Mouse (Mus musculus) limb, embryonic 14.5 days (tissue): ENCODE measurements at regions not wholly inside any gene's neighbourhood (a gene's known extent, or its start where the extent isn't known, plus 50 kb on each side); places are given as distances from the start of the nearest gene placed in this dataset.

ENCODE experiments used
- ATAC-seq: fragments of 200-750 bp; cut with Nextera tagmentation; 2 replicates; pipeline ENCODE4 v1.8.0; 2017; ENCODE audit warnings: low read depth, moderate number of reproducible peaks, moderate TSS enrichment; ENCODE audit not compliant: low FRiP score
- DNase-seq: peaks from one replicate; pipeline ENCODE4 v3.0.0-alpha.2; 2015; ENCODE audit warnings: low spot score
- H3K27ac ChIP-seq: fragments of 300-500 bp; sonication (generic); replicated peaks from 2 replicates; pipeline ENCODE4 v1.5.1; 2014; ENCODE audit warnings: low read depth, mild to moderate bottlenecking, low read length, moderate library complexity, mixed read lengths
- H3K27me3 ChIP-seq: fragments of 300-500 bp; sonication (generic); 2 replicates; pipeline ENCODE4 v1.6.1; 2014; ENCODE audit warnings: low read length, mixed read lengths; ENCODE audit not compliant: control insufficient read depth, insufficient read depth
- H3K36me3 ChIP-seq: fragments of 300-500 bp; sonication (generic); 2 replicates; pipeline ENCODE4 v1.6.1; 2014; ENCODE audit warnings: mild to moderate bottlenecking, low read length, moderate library complexity, mixed read lengths; ENCODE audit not compliant: control insufficient read depth, insufficient read depth
- H3K4me1 ChIP-seq: fragments of 300-500 bp; sonication (generic); 2 replicates; pipeline ENCODE4 v1.6.1; 2014; ENCODE audit warnings: antibody characterized with exemption, low read length, mixed read lengths; ENCODE audit not compliant: control insufficient read depth, insufficient read depth
- H3K4me2 ChIP-seq: fragments of 300-500 bp; sonication (generic); replicated peaks from 2 replicates; pipeline ENCODE4 v1.6.1; 2014; ENCODE audit warnings: low read depth, mild to moderate bottlenecking, low read length, moderate library complexity; ENCODE audit not compliant: severe bottlenecking
- H3K4me3 ChIP-seq: fragments of 300-500 bp; sonication (generic); replicated peaks from 2 replicates; pipeline ENCODE4 v1.5.1; 2014; ENCODE audit warnings: low read length
- H3K9ac ChIP-seq: fragments of 300-500 bp; sonication (generic); 2 replicates; pipeline ENCODE4 v1.6.1; 2014; ENCODE audit warnings: mild to moderate bottlenecking, low read depth, low read length, moderate library complexity; ENCODE audit not compliant: severe bottlenecking
- H3K9me3 ChIP-seq: fragments of 300-500 bp; sonication (generic); 2 replicates; pipeline ENCODE4 v1.6.1; 2016; ENCODE audit warnings: low read length; ENCODE audit not compliant: control insufficient read depth
- POLR2A ChIP-seq: fragments of 200-500 bp; IDR thresholded peaks from 2 replicates; pipeline ENCODE4 v1.8.0; 2012; ENCODE audit warnings: inconsistent platforms, mild to moderate bottlenecking, moderate library complexity, borderline replicate concordance; ENCODE audit not compliant: insufficient read depth, insufficient read length; ENCODE audit errors: extremely low read depth
- WGBS: fragments of 180-500 bp; shearing (Covaris S2); extraction: QIAGEN DNeasy Blood & Tissue Kit; methylation state at CpG from one replicate; pipeline ENCODE4 v1.1.7; 2014; 5-methylcytosine and 5-hydroxymethylcytosine counted together

DNA sequence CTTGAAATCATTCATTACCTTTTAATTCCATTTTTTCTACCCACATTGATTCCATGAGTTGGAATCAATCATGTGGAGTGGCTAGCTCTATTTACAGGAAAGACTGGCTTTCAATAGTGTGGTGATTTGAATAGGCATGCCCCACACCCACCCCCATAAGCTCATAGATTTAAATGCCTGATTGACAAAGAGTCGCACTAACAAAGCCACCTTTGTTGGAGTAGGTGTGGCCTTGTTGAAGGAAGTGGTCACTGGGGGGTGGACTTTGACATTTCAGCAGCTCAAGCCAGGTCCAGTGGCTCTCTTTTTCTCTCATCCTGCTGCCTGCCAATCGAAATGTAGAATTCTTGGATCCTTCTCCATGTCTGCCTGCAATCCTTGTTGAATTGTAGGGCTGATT, 92.8 kb upstream of the Elmo1 start:
- Histone ChIP-seq H3K4me3 (no peak overlapping the region), H3K27ac (no peak overlapping the region), H3K4me1 (no peaks in the 10 kb centered on the region), H3K4me2 (no peak overlapping the region), H3K9me3 (no peaks in the 10 kb centered on the region), H3K27me3 (no peaks in the 10 kb centered on the region), H3K9ac (no peak overlapping the region), H3K36me3 (no peaks in the 10 kb centered on the region)
- no peak for DNase-seq
- 69% methylated on average over 2 of the region's 2 CpGs for WGBS
- no peak for ATAC-seq
- TF ChIP-seq POLR2A: no peak

DNA sequence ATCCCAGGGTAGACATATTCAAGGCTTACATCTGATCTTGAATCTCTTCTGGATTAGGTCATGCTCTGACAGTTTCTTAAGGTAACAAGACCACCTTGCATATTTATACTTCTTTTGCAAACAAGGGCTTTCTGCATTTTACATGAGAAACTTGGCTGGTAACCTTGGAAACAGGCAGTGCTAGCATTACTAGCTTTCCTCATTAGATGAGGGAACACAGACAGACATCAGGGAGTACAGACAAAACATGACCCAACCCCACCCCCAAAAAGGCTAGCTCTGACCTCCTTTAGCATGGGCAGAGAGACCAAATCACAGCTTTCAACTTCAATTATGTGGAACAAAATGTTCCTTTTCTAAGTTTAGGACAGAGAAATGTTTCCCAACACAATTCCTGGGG, 114.8 kb upstream of the Elmo1 start:
- Histone ChIP-seq H3K4me1 (no peaks in the 10 kb centered on the region), H3K9me3 (no peaks in the 10 kb centered on the region), H3K9ac (no peak overlapping the region), H3K36me3 (no peaks in the 10 kb centered on the region), H3K27ac (no peak overlapping the region), H3K4me2 (no peak overlapping the region), H3K27me3 (no peaks in the 10 kb centered on the region), H3K4me3 (no peak overlapping the region)
- DNase-seq (no peak), ATAC-seq (no peak)
- TF ChIP-seq POLR2A: no peak

DNA sequence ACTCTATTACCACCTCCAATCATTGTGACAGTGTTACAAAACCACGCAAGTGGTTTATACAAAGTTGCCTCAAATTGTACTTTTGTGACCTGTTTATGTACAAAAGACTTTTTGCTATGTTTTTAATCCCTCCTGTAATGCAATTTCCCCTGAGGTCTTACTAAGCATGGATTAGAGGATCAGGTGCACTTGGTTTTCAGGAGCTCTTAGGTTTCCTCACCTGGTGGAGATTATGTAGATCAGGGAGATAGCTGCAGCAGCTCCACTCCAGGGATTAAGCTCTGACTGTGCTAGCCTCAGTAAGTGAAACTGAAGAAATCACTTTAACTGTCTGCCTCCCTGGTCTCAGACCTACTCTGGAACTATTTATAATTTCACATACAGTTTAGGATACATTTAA, 123.8 kb upstream of the Elmo1 start:
- TF ChIP-seq POLR2A: no peak

DNA sequence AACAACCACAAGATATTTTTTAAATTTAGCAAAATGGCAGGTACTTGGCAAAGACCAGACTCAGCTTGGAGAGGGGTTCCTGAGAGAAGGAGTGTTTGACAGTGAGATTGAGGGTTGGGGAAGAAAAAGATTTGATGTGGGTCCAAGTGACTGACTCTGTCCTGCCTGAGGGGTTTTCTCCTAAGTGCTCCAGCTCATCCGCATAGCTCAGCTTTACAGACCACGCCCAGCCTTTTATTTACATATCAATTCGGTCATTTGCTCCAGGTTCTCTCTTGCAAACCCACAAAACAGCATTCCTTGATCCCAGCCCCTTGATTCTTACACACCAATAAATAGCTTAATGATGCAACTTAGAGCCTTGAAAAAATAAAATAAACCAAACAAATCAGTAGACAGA, 127.4 kb upstream of the Elmo1 start:
- H3K4me2 ChIP-seq: no peak overlapping the region
- H3K9ac ChIP-seq: no peak overlapping the region
- no peaks in the 10 kb centered on the region for H3K9me3 ChIP-seq
- no peak overlapping the region for H3K27ac ChIP-seq
- ATAC-seq (no peak), DNase-seq (no peak)
- H3K4me1 ChIP-seq: no peaks in the 10 kb centered on the region
- no peaks in the 10 kb centered on the region for H3K27me3 ChIP-seq
- TF ChIP-seq POLR2A: no peak
- H3K4me3 ChIP-seq: no peak overlapping the region
- H3K36me3 ChIP-seq: no peaks in the 10 kb centered on the region
- WGBS: 52% methylated on average over 3 of the region's 3 CpGs

More for the DNA sequence above, 123.8 kb upstream of the Elmo1 start:
- H3K27me3 ChIP-seq: no peaks in the 10 kb centered on the region
- no peak overlapping the region for H3K4me2 ChIP-seq
- H3K9me3 ChIP-seq: no peaks in the 10 kb centered on the region
- H3K27ac ChIP-seq: no peak overlapping the region
- no peaks in the 10 kb centered on the region for H3K4me1 ChIP-seq
- no peak overlapping the region for H3K4me3 ChIP-seq
- ATAC-seq (no peak), DNase-seq (no peak)
- 86% methylated on average over 1 of the region's 1 CpGs for WGBS
- H3K36me3 ChIP-seq: no peaks in the 10 kb centered on the region
- H3K9ac ChIP-seq: no peak overlapping the region

DNA sequence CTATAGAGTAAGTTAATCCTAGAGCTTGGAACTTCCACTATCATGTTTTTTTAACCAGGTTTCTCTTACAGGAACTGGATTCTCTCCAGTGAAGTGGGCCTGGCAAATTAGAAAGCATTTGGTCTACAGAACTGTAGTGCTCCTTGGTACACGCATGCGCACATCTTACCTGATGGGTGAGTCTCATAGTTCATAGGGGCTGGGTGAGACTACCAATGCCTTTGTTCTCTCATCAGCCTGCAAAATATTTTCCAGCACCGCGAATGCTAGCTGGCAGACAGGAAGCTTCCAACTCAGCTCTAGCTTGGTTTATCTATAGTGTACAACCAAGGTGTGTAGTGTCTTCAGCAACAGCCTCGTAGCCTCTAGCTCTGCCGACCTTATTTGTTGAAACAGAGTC, 104.7 kb upstream of the Gpr141 start:
- Histone ChIP-seq H3K4me3 (no peak overlapping the region), H3K9ac (no peak overlapping the region), H3K4me1 (no peaks in the 10 kb centered on the region), H3K27ac (no peak overlapping the region), H3K36me3 (no peaks in the 10 kb centered on the region), H3K27me3 (no peaks in the 10 kb centered on the region), H3K4me2 (no peak overlapping the region), H3K9me3 (no peaks in the 10 kb centered on the region)
- no peak for DNase-seq
- no peak for TF ChIP-seq POLR2A
- WGBS: 91% methylated on average over 6 of the region's 6 CpGs
- no peak for ATAC-seq

DNA sequence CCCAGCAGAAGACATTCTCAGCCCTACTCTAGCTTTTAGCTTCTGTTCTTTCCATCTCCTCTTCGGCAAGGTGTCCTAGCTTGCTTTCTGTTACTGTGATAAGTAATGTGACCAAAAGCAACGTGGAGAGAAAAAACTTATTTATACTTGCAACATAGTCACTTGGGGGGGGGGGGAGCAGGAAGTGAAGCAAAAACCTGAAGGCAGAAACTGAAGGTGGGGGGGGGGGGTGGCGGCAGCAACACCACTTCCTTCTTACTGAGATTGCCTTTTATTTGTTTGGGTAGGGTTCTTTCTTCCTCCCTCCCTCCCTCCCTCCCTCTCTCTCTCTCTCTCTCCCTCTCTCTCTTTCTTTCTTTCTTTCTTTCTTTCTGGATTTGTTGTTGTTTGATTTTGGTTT, 103.8 kb upstream of the Gpr141 start:
- H3K4me3 ChIP-seq: no peak overlapping the region
- no peak overlapping the region for H3K4me2 ChIP-seq
- H3K27ac ChIP-seq: no peak overlapping the region
- WGBS: 68% methylated on average over 3 of the region's 3 CpGs
- no peak for TF ChIP-seq POLR2A
- H3K27me3 ChIP-seq: no peaks in the 10 kb centered on the region
- H3K9ac ChIP-seq: no peak overlapping the region
- DNase-seq (no peak), ATAC-seq (no peak)
- no peaks in the 10 kb centered on the region for H3K9me3 ChIP-seq
- no peaks in the 10 kb centered on the region for H3K4me1 ChIP-seq
- H3K36me3 ChIP-seq: no peaks in the 10 kb centered on the region
